Mouse (Mus musculus) splenic B cell, adult 2 months (primary cell): ENCODE data around the gene Ccdc34.

Experiments used
- DNase-seq: peaks from one replicate; pipeline ENCODE4 v3.0.0-alpha.2; 2011; ENCODE audit warnings: low read depth, low spot score
- H3K27me3 ChIP-seq: 2 replicates; pipeline ENCODE4 v1.6.1; 2012; ENCODE audit warnings: mild to moderate bottlenecking, low read length, moderate library complexity, mixed read lengths; ENCODE audit not compliant: control insufficient read depth, poor library complexity, insufficient read depth, severe bottlenecking
- H3K36me3 ChIP-seq: 2 replicates; pipeline ENCODE4 v1.6.1; 2012; ENCODE audit warnings: mild to moderate bottlenecking, low read length, moderate library complexity, mixed read lengths; ENCODE audit not compliant: control insufficient read depth, poor library complexity, insufficient read depth, severe bottlenecking

Ccdc34 gene

DNA sequence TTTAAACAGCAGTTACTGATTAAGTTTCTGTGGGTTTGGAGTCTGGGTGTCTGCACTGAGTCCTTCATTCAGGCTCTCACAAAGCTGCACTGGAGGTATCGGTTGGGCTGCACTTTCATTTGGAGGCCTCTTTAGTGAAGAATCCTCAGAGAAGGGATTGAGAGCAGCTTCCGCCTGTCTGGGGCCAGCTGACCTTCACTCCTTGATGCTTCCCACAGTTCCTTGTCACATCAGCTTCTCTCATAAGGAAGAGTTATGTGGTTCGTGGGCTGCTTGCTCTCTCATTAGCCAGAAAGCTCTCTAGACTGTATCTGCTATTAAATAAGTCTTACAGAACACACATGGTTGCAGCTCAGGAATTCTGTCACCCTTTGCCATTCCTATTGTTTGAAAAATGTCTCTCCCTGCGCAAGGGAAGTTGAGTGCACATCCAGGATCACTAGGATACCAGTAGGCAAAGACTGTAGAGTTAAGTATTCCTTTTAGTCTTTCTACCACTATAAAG lies 173.6 kb downstream of the Ccdc34 start:
- H3K36me3 ChIP-seq = no peaks in the 10 kb centered on the region
- no peak for DNase-seq
- no peaks in the 10 kb centered on the region for H3K27me3 ChIP-seq

DNA sequence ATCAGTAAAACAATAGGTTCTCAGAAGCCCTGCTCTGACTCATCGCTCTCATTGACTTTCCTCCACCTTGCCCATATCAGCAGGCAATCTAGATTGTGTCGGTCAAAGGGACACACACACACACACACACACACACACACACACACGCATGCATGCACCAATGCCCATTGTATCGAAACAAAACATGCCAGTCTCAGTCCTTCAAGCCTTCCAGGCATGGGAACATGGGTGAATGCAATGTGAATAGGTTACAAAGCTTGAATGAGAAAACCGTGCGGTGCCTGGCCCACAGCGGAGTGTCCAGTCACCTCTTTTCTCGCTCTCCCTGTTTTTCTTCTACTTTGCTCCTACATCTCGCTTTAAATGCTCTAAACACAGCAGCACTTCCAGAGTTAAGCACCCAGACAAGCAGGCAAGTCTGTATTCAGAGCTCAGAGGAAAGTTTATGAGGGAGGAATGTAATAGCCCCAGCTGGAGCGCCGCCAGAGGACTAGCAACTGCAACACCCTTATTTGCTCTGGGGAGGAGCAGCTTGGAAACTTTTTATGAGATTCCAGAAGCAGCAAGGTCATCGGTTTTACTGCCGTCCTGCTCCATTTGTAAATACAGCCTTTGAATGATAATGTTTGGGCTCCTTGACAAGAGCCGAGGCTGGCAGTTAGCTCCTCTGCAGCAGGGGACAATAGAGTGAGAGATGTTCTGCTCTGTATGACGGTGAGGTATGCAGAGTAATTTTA lies 174.5 kb downstream of the Ccdc34 start:
- H3K36me3 ChIP-seq = no peaks in the 10 kb centered on the region
- no peak for DNase-seq

DNA sequence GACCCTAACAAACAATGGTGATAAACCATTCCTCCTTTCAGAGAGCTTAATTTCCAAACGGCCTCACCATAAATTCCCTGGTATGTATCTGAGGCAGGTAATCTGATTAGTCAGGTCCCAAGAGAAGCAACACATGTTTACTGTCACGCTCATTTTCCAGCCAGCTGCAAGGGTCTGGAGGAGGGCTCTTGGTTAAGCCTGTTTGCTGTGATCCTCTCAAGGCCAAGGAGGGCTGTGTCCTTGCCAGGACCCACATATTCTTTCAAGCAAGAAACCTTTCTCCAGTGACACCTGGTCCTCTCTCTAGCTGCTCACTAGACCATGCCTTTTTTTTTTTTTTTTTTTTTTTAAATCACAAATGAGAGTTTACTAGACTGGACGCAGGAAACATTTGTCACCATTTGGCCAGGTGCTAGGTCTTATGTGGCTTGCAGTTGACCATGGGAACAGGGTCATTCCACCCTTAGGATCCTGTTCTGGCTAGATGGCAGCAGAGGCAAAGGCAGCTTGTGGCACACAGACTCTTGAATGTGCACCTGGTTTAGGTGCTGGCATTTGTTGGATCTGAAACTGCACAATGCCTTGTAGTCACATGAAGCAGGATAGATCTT lies 175.2 kb downstream of the Ccdc34 start:
- H3K27me3 ChIP-seq = no peaks in the 10 kb centered on the region
- H3K36me3 ChIP-seq = no peaks in the 10 kb centered on the region
- DNase-seq = no peak

More for the DNA sequence above, 174.5 kb downstream of the Ccdc34 start:
- no peaks in the 10 kb centered on the region for H3K27me3 ChIP-seq

DNA sequence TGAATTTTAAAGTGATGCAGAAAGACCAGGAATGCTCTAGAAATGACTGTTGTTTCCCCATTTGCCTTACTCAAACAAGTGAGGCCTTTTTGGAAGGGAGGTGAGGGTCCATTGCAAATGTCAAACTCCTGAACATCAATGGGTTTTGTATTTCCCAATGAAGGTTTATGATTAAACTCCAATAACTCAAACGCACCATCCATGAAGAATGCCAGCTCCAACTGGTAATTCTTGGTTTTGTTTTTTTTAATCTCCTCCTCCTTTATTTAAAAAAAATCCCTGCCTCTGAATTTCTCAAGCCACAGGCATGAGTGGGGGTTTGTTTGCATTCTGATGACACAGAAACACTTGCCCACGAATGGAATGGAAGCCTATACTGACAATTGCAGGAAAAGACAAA lies 178.9 kb downstream of the Ccdc34 start:
- Histone ChIP-seq H3K36me3 (no peaks in the 10 kb centered on the region), H3K27me3 (no peaks in the 10 kb centered on the region; the same call in 1 of the 2 replicates)
- DNase-seq = no peak

DNA sequence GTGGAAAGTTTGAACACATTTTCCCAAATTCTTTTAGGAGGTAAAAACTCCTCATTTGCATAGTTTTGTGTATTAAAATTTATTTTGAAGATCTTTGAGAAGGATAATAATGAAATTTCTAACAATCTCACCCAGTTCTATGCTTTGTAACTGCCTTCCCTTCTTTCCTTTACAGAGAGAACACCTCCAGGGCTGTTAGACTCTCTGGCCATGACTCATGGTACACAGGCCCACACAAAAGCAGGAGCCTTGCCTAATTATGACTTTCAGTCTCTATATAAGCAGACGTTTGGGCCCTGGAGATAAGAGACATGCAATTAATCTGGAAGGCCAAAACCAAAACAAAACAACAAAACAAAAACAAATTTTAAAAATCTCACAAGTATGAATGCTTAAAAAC lies 182.0 kb downstream of the Ccdc34 start:
- no peaks in the 10 kb centered on the region for H3K36me3 ChIP-seq
- DNase-seq = no peak
- no peaks in the 10 kb centered on the region; the same call in 1 of the 2 replicates for H3K27me3 ChIP-seq

DNA sequence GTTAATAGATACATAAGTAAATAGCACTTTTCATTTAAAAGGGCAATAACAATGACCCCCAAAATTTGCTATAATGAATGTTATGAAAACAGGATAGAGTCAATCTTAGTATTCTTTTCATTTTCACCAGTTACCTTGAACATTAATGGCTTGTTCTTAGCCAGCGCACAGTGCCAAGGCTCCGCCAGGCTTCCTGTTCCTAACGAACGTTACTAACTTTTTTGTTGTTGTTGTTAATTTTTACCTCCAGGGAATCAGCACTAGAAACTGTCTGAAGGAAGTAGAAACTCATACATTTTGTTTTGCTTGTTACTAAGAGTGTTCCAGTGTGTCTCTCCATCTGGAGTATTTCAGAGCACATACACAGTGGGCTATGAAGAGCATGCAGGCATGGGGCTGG lies 184.2 kb downstream of the Ccdc34 start:
- no peak for DNase-seq
- no peaks in the 10 kb centered on the region; the same call in 1 of the 2 replicates for H3K27me3 ChIP-seq
- no peaks in the 10 kb centered on the region for H3K36me3 ChIP-seq

DNA sequence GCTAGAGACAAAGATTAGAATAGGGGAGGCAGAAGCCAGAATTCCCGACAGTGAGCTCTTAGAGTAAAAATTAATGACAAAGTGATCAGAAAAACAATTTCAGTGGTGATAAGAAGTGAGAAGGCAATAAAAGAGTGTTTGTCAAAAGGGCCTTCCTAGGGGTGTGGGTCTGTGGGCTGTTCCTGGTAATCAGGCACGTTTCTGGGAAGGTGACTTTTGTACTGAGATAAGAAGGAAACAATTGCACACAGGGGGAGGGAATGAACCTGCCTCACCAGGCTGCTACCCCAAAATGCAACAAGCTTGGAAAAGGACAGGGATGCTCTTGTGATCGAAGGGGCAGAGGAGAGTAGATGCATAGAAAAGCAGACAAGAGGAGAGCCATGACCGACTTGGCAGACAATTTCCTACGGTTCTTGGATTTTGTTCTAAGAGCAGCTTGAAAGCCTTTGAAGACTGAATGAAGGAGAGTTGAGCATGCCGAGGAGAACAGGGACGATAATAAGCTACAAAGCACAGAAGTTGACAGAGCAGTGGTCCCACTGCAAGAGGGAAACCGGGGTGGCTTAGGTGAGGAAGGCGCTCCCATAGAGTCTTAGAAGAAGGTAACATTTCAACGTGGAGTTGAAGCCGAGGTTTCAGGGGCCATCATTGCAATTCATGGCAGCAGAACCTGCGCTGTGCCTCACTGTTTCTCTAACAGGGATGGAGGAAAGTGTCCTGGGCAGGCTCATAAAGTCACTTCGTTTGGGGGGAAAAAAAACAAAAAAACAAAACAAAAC lies 185.3 kb downstream of the Ccdc34 start:
- Histone ChIP-seq H3K27me3 (no peaks in the 10 kb centered on the region; the same call in 1 of the 2 replicates), H3K36me3 (no peaks in the 10 kb centered on the region)
- DNase-seq = no peak

DNA sequence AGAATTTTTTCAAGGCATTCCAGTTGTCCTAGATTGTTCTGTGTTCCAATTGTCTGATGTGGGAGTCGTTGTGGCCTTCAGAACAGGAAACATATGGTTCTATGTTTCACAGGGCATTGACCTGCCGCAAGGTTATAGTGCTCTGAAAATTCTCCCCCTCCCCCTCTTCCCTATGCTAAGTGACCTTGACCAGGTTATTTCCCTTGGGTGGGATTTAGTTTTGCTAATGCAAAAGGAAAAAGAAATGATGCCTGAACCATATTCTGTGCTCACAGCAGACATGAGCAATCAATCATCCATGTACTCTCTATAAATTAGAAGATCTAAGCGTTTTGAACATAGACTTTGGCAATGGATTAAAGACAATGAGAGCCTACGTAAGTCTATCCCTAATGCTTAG lies 186.6 kb downstream of the Ccdc34 start:
- no peak for DNase-seq
- Histone ChIP-seq H3K27me3 (no peaks in the 10 kb centered on the region; the same call in 1 of the 2 replicates), H3K36me3 (no peaks in the 10 kb centered on the region)

DNA sequence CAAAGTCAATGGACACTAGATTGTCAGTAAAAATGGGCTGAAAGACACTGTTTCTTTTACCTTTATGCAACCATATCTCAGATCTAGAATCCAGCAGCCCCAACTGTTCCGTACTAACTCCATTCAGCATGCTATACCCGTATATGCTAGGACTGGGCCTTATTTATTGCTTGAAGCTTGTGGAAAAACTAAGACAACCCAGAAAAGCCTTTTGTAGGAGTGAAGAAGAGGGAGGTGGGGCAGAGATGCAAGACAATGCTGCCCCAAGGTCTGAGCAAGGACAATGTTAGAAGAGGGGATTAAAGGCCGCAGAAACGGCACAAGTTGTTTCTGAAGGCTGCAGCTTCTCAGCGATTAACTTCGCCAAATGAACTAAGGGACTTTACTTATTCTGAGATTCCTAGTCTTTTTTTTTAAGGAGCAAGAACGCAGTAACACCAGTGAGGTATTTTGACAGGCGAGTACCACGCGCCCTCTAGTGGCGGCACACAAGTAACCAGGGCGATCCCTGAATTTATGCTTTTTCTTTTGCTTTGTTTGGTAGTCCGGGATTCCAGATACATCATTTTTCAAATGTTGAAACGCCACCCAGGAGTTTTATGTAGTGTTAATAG lies 187.2 kb downstream of the Ccdc34 start:
- no peaks in the 10 kb centered on the region for H3K36me3 ChIP-seq
- peak; percentile 45 for DNase-seq
- no peaks in the 10 kb centered on the region; the same call in 1 of the 2 replicates for H3K27me3 ChIP-seq

DNA sequence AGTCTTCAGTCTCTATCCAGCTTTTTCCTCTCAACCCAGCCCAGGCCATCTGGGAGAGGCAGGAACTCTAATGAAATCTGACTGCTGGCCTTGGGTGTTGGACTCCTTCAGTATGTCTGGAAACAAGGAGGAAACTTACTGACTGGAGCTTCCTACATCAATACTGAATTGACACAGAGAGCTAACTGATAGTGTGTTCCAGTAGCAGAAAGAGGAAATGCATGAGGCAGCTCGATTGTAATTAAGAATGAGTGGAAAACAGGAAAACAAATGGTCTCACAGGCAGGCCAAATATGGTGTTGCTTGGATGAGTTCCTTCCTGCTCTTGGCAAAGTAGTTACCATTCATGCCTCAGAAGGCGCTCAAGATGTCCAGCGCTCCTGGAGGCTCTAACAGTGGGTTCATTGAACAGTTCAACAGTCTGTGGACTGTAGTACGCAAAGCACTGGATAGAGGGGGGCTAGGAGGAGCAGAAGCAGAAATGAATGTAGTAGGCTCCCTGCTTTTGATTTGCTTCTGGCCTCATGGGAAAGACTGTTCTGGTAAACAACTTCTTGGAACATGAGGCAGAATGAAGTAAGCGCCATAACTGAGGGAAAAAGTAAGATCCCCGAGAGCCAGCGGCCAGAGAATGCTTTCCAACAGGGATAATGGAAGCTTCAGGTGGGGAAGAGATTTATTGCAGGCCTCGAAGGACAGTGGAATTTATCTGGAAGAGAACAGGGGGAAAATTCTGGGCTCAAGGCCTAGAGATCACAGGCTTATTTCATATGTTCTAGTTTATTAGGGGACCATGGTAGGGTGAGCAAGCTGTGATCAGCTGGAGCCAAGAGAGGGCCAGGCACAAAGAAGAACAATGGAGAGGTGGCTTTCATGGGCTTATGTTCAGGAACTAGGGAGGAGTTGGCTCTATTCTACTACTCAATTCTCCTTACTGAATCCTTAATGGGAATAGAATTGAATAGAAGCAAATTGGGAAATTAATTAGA lies 193.2 kb downstream of the Ccdc34 start:
- no peaks in the 10 kb centered on the region for H3K27me3 ChIP-seq
- no peaks in the 10 kb centered on the region for H3K36me3 ChIP-seq
- DNase-seq = no peak

DNA sequence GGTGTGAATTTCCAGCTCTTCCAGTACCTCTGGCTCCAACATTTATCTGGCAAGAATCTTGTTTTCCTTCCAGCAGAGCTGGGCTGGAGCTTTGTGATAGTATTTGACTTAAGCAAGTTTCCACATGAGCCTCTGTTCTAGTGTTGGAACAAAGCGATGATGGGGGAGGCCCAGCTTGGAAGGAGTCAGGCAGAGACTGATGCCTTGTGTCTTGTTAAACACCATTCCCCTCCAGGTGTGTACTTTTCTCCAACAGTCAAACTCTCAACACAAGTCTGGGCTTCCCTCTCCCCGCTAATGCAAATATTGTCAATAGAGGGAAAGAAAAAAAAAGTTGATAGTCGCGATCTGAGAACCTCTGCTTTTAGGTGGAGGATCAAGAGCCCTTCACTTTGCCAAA lies 196.7 kb downstream of the Ccdc34 start:
- no peaks in the 10 kb centered on the region for H3K36me3 ChIP-seq
- no peaks in the 10 kb centered on the region for H3K27me3 ChIP-seq
- no peak for DNase-seq

DNA sequence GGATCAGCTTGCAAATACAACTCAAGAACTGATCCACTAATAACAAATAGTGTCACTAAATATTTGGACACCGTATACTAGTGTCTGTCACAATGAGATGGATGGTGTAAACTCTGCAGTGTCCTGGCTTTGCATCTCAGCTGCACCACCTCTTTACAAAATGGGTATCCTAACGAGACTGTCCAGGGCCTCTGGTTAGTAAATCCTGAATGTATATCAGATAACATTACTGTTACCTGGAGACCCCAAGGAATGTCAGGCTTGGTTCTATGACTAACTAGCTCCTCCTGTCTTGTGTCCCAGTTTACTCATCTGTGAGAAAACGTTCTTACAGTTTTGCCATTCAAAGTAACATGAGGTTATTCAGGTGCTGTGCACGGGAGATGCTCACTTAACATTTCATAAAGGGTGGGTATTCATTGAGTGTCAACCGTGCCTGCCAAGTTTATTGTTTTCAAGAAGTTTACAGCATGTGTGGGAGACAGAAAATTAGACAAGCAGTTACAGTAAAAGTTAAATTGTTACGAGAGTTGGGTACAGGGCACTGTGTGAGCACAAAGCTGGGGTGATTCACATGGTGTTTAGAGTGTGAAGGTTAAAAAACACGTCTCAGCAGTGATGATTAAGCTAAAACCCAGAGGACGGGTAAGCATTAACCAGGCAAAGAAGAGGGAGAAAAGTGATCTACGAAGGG lies 197.5 kb downstream of the Ccdc34 start:
- Histone ChIP-seq H3K27me3 (no peaks in the 10 kb centered on the region), H3K36me3 (no peaks in the 10 kb centered on the region)
- DNase-seq = no peak

DNA sequence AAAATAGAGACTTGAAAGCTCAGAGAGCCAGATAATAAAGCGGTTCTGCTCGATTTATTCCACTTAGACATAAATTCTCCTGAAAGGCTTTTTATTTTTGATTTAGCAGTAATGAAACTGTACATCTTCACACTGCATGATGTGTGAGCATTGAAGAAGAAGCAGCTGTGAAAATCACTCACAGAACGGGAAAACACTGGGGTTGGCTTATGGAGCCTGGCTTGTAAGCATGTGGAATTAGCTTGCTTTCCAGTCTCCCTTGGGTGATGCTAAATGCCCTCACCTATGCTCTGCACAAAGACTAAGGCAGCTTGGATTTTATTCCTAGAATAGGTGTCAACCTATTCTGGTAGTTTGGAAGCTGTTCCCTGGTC lies 198.1 kb downstream of the Ccdc34 start:
- no peaks in the 10 kb centered on the region for H3K27me3 ChIP-seq
- DNase-seq = no peak
- H3K36me3 ChIP-seq = no peaks in the 10 kb centered on the region
